Mouse (Mus musculus): ENCODE data around the gene Gm28048. TPM values are rescaled to one million over a fixed set of nuclear protein-coding genes. Genes with fewer than 3 reads are reported as not detected.

Gene Gm28048
- polyA plus RNA-seq, 1 experiment = 5.4 TPM

DNA sequence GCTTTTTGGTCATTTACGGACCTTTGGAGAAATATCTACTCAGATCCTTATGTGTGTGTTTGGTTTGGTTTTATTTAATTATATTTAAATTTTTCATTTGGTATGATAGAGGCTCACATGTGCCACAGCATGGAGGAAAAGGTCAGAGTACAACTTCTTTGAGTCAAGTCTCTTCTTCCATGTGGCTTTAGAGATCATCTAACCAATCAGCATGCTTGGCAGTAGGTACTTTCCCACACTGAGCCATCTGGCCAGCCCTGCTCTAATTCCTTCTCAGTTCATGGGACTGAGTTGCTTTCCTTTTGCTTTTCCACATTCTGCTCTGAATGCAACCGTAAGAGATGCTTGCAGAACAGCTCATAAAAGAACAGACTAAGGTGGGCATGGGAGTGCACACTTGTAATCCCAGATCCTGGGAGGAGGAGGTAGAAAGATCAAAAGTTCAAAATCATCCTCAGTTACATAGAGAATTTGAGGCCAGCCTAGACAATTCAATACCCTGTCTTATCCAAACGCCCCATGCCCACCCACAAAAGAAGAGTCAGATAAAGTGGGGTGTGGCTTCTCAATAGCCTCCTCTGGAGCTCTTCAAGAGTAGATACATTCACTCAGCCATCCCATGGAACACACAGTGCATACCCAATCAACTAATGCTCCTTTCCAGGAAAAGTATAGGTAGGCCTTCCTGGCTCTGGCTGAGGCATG is 188.6 kb downstream of the Gm28048 start:
- H3K4me1 ChIP-seq (ENCODE audit: control insufficient read depth, insufficient read depth, insufficient read length, low read length) = no peaks in the 10 kb centered on the region
- H3K27ac ChIP-seq (replicated peaks; ENCODE audit: low read depth, low read length) = no peak overlapping the region
- no peak overlapping the region for H3K4me3 ChIP-seq (ENCODE audit: insufficient read depth, low read depth, low read length)

DNA sequence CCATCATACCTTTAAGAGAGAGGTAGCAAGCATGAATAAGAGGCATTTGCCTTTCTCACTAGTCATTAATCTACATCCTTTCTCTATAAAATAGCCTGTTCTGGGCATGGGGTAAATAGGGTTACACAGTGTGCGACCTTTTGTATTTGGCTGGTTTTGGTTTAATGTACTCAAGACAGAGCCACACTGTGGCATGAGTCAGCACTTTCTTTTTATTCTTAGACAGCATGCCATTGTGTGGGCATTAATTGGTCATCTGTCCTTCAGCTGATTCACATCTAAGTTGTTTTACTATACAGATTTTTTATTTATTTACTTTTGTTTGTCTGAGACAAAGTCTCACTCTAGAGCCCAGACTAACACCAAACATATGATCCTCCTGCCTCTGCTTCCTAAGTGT is 189.7 kb downstream of the Gm28048 start:
- no peak overlapping the region for H3K27ac ChIP-seq (replicated peaks; ENCODE audit: low read depth, low read length)
- H3K4me3 ChIP-seq (ENCODE audit: insufficient read depth, low read depth, low read length) = no peak overlapping the region
- no peaks in the 10 kb centered on the region for H3K4me1 ChIP-seq (ENCODE audit: control insufficient read depth, insufficient read depth, insufficient read length, low read length)

DNA sequence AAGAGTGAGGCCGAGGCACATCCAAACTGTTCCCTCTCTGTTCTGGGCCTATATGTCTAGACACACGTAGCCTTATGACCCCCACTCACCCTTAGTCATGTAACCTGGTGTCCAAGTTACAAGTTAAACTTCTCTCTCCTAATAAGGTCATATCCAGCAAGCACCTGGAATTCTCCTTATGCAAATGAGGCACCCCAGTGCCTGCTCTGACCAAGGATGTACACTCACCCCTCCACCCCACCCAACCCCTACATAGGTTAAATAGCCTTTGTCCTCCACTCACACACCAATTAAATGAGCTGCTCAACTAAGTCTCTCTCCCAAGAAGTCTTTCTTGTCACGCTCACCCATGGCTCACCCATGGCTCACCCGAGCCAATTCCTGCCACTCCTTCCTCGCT is 190.2 kb downstream of the Gm28048 start:
- no peaks in the 10 kb centered on the region for H3K4me1 ChIP-seq (ENCODE audit: control insufficient read depth, insufficient read depth, insufficient read length, low read length)
- H3K27ac ChIP-seq (replicated peaks; ENCODE audit: low read depth, low read length) = no peak overlapping the region
- no peak overlapping the region for H3K4me3 ChIP-seq (ENCODE audit: insufficient read depth, low read depth, low read length)

DNA sequence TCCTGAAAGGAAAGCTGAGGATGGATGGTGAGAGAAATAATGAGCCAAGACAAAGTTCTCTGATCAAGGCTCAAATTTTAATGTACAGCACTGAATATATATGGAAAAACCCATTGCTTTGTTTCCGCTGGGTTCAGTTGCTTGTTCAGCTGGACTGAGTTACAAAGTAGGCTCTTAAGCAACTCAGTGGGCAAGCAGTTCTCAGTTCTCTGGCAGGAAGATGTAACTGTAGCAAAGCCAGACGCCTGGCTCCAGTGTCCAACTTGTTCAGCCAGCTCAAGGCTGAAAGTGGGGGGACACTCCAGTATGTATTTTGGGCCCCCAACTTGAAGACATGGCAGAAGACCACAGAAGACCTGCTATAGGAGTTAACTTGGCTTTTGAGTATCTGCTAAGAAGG is 194.1 kb downstream of the Gm28048 start:
- H3K4me1 ChIP-seq (ENCODE audit: control insufficient read depth, insufficient read depth, insufficient read length, low read length) = no peaks in the 10 kb centered on the region
- no peak overlapping the region for H3K4me3 ChIP-seq (ENCODE audit: insufficient read depth, low read depth, low read length)

More for the DNA sequence above, 194.1 kb downstream of the Gm28048 start:
- no peak overlapping the region for H3K27ac ChIP-seq (replicated peaks; ENCODE audit: low read depth, low read length)

Other genes with a start within 250 kb of the Gm28048 start
- gene B3gnt2, start 121.1 kb downstream of the Gm28048 start, polyA plus RNA-seq (2012; ENCODE audit: insufficient read depth, insufficient read length, missing spikeins) = not detected in 2 replicates
- gene Zrsr1, start 10.1 kb downstream of the Gm28048 start, polyA plus RNA-seq (2012; ENCODE audit: insufficient read depth, insufficient read length, missing spikeins) = 29.4 and 32.5 TPM in 2 replicates
- 196 and 213 TPM in 2 replicates for gene Commd1, start 292 bp upstream of the Gm28048 start, polyA plus RNA-seq (2012; ENCODE audit: insufficient read depth, insufficient read length, missing spikeins)
- gene Cct4, start 8.4 kb upstream of the Gm28048 start, polyA plus RNA-seq (2012; ENCODE audit: insufficient read depth, insufficient read length, missing spikeins) = 98.0 and 116 TPM in 2 replicates
- 5.5 and 5.9 TPM in 2 replicates for gene Fam161a, start 25.4 kb upstream of the Gm28048 start, polyA plus RNA-seq (2012; ENCODE audit: insufficient read depth, insufficient read length, missing spikeins)